Mouse (Mus musculus) activated CD4-positive, CD25-positive, alpha-beta regulatory T cell, adult 4 months (primary cell): ENCODE data around the gene Nav2. TPM values are rescaled to one million over a fixed set of nuclear protein-coding genes. Genes with fewer than 3 reads are reported as not detected.

Source experiments
- ATAC-seq: one replicate; pipeline ENCODE4 v1.8.0; 2017
- polyA plus RNA-seq, 2 experiments: library from polyadenylated mRNA; unstranded; fragments of 100-300 nt; shearing (Covaris generic); gene quantifications; one replicate each; pipeline ENCODE4 v1.2.1; 2017

Gene Nav2
- polyA plus RNA-seq, 2 experiments from 2014 or later = 14.2 to 16.6 TPM

GRCm38 (mm10) chr7:49164868-49165267, 256.4 kb downstream of the Nav2 start:
- ATAC-seq = no peak

- ATAC-seq = no peak
Observed at GRCm38 (mm10) chr7:49172926-49173325, 264.4 kb downstream of the Nav2 start.

GRCm38 (mm10) chr7:49175784-49176409, 267.4 kb downstream of the Nav2 start:
- no peak for ATAC-seq

- ATAC-seq = no peak
Observed at GRCm38 (mm10) chr7:49176590-49177201, 268.2 kb downstream of the Nav2 start.

- ATAC-seq = no peak
Observed at GRCm38 (mm10) chr7:49178217-49178616, 269.7 kb downstream of the Nav2 start.

- no peak for ATAC-seq
Observed at GRCm38 (mm10) chr7:49181010-49181409, 272.5 kb downstream of the Nav2 start.

GRCm38 (mm10) chr7:49182427-49182826, 273.9 kb downstream of the Nav2 start:
- ATAC-seq = no peak

GRCm38 (mm10) chr7:49183696-49184095, 275.2 kb downstream of the Nav2 start:
- no peak for ATAC-seq

- no peak for ATAC-seq
Observed at GRCm38 (mm10) chr7:49185991-49186390, 277.5 kb downstream of the Nav2 start.

- ATAC-seq = no peak
Observed at GRCm38 (mm10) chr7:49189364-49189763, 280.8 kb downstream of the Nav2 start.

- ATAC-seq = no peak
Observed at GRCm38 (mm10) chr7:49190231-49190985, 281.9 kb downstream of the Nav2 start.

GRCm38 (mm10) chr7:49191081-49191678, 282.7 kb downstream of the Nav2 start:
- no peak for ATAC-seq

- no peak for ATAC-seq
Observed at GRCm38 (mm10) chr7:49192061-49192695, 283.7 kb downstream of the Nav2 start.

- no peak for ATAC-seq
Observed at GRCm38 (mm10) chr7:49195711-49196147, 287.2 kb downstream of the Nav2 start.

GRCm38 (mm10) chr7:49199366-49199765, 290.9 kb downstream of the Nav2 start:
- no peak for ATAC-seq

GRCm38 (mm10) chr7:49200270-49200669, 291.8 kb downstream of the Nav2 start:
- ATAC-seq = peak; percentile 67

GRCm38 (mm10) chr7:49202971-49203370, 294.5 kb downstream of the Nav2 start:
- peak; percentile 11 for ATAC-seq

GRCm38 (mm10) chr7:49204856-49205255, 296.3 kb downstream of the Nav2 start:
- no peak for ATAC-seq

GRCm38 (mm10) chr7:49205551-49205950, 297.0 kb downstream of the Nav2 start:
- ATAC-seq = no peak

GRCm38 (mm10) chr7:49206775-49207676, 298.5 kb downstream of the Nav2 start:
- no peak for ATAC-seq

- no peak for ATAC-seq
Observed at GRCm38 (mm10) chr7:49209526-49209925, 301.0 kb downstream of the Nav2 start.

GRCm38 (mm10) chr7:49210721-49211120, 302.2 kb downstream of the Nav2 start:
- no peak for ATAC-seq
